Mouse (Mus musculus) stomach, embryonic 16.5 days (tissue): Measurements from ENCODE around the gene Zfc3h1. TPM values are rescaled to one million over a fixed set of nuclear protein-coding genes. Genes with fewer than 3 reads are reported as not detected.

ENCODE experiments used
- ATAC-seq: fragments of 200-750 bp; cut with Nextera tagmentation; 2 replicates; pipeline ENCODE4 v1.8.0; 2017; ENCODE audit warnings: moderate number of reproducible peaks, moderate TSS enrichment; ENCODE audit not compliant: insufficient read depth, low FRiP score
- H3K27ac ChIP-seq: fragments of 300-500 bp; sonication (generic); 2 replicates; pipeline ENCODE4 v1.5.1; 2014; ENCODE audit warnings: low read length
- H3K27me3 ChIP-seq: fragments of 300-500 bp; sonication (generic); 2 replicates; pipeline ENCODE4 v1.6.1; 2014; ENCODE audit warnings: low read length, control low read depth, mixed read lengths; ENCODE audit not compliant: control insufficient read depth, insufficient read depth
- H3K36me3 ChIP-seq: fragments of 300-500 bp; sonication (generic); 2 replicates; pipeline ENCODE4 v1.6.1; 2014; ENCODE audit warnings: low read length; ENCODE audit not compliant: control insufficient read depth, insufficient read depth
- H3K4me1 ChIP-seq: fragments of 300-500 bp; sonication (generic); 2 replicates; pipeline ENCODE4 v1.6.1; 2014; ENCODE audit warnings: low read length, control low read depth, mixed read lengths; ENCODE audit not compliant: control insufficient read depth, insufficient read depth
- H3K4me2 ChIP-seq: fragments of 300-500 bp; sonication (generic); 2 replicates; pipeline ENCODE4 v1.6.1; 2014; ENCODE audit warnings: low read depth, low read length, mixed read lengths
- H3K4me3 ChIP-seq: fragments of 300-500 bp; sonication (generic); replicated peaks from 2 replicates; pipeline ENCODE4 v1.5.1; 2014; ENCODE audit warnings: mild to moderate bottlenecking, low read length
- H3K9ac ChIP-seq: fragments of 300-500 bp; sonication (generic); 2 replicates; pipeline ENCODE4 v1.6.1; 2014; ENCODE audit warnings: low read length
- H3K9me3 ChIP-seq: fragments of 300-500 bp; sonication (generic); replicated peaks from 2 replicates; pipeline ENCODE4 v1.6.1; 2016; ENCODE audit warnings: low read length, control low read depth; ENCODE audit not compliant: control insufficient read depth
- WGBS: fragments of 180-500 bp; shearing (Covaris S2); extraction: QIAGEN DNeasy Blood & Tissue Kit; methylation state at CpG from one replicate; pipeline ENCODE4 v1.1.7; 2014; 5-methylcytosine and 5-hydroxymethylcytosine counted together
- polyA plus RNA-seq: library from polyadenylated mRNA; unstranded; fragments of >200 nt; fragmentation: Nextera tagmentation; extraction: Ambion mirVana; gene quantifications from 2 replicates; pipeline ENCODE4 v1.2.1, GENCODE M21; 2015

Zfc3h1 gene
- polyA plus RNA-seq, 1 experiment from 2014 or later, result 20.5 TPM

DNA sequence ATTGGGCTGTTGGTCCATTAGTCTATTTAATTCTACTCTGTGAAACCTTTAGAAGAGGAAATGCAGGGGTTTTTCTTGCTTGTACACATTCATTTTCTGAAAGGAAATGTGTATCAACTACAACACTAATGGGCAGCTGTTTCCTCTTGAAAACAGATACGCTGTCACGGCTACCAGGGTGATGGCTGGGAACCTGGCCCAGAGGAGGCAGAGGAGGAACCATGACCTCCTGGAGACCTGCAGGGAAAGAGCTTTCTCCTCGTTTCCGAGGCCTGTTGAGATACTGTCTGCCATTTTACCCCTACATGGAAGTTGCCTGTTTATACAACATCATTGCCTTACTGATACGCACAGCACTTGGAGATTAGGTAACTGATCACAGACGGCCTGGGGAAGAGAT, 81.0 kb downstream of the Zfc3h1 start:
- Histone ChIP-seq H3K4me2 (no peak overlapping the region), H3K36me3 (no peaks in the 10 kb centered on the region), H3K27me3 (no peaks in the 10 kb centered on the region), H3K9ac (no peak overlapping the region), H3K27ac (no peak overlapping the region), H3K4me1 (no peaks in the 10 kb centered on the region), H3K9me3 (no peaks in the 10 kb centered on the region), H3K4me3 (no peak overlapping the region)
- no peak for ATAC-seq
- 42% methylated on average over 6 of the region's 6 CpGs for WGBS

- 90% methylated on average over 8 of the region's 8 CpGs for WGBS
- no peak overlapping the region for H3K9ac ChIP-seq
- no peak overlapping the region for H3K27ac ChIP-seq
- H3K36me3 ChIP-seq, result no peaks in the 10 kb centered on the region
- H3K27me3 ChIP-seq, result no peaks in the 10 kb centered on the region
- H3K9me3 ChIP-seq, result no peaks in the 10 kb centered on the region
- H3K4me3 ChIP-seq, result no peak overlapping the region
- H3K4me2 ChIP-seq, result no peak overlapping the region
- H3K4me1 ChIP-seq, result no peaks in the 10 kb centered on the region
- no peak for ATAC-seq
Measured at GRCm38 (mm10) chr10:115467985-115468384, 83.2 kb downstream of the Zfc3h1 start.

- Histone ChIP-seq H3K4me1 (no peaks in the 10 kb centered on the region), H3K4me2 (no peak overlapping the region), H3K27ac (no peak overlapping the region), H3K9me3 (no peaks in the 10 kb centered on the region), H3K27me3 (no peaks in the 10 kb centered on the region), H3K36me3 (no peaks in the 10 kb centered on the region), H3K4me3 (no peak overlapping the region), H3K9ac (no peak overlapping the region)
- ATAC-seq, result no peak
- WGBS, result 65% methylated on average over 7 of the region's 7 CpGs
Measured at GRCm38 (mm10) chr10:115468632-115469031, 83.9 kb downstream of the Zfc3h1 start.

GRCm38 (mm10) chr10:115469040-115469439, 84.3 kb downstream of the Zfc3h1 start:
- ATAC-seq, result no peak
- H3K27me3 ChIP-seq, result no peaks in the 10 kb centered on the region
- H3K9ac ChIP-seq, result no peak overlapping the region
- no peak overlapping the region for H3K4me3 ChIP-seq
- no peak overlapping the region for H3K27ac ChIP-seq
- no peaks in the 10 kb centered on the region for H3K9me3 ChIP-seq
- WGBS, result 30% methylated on average over 7 of the region's 7 CpGs
- no peak overlapping the region for H3K4me2 ChIP-seq
- H3K36me3 ChIP-seq, result no peaks in the 10 kb centered on the region
- H3K4me1 ChIP-seq, result no peaks in the 10 kb centered on the region

GRCm38 (mm10) chr10:115470621-115471334, 86.0 kb downstream of the Zfc3h1 start:
- Histone ChIP-seq H3K27ac (no peak overlapping the region), H3K4me3 (peak overlapping the region; percentile 37), H3K27me3 (no peaks in the 10 kb centered on the region), H3K36me3 (no peaks in the 10 kb centered on the region), H3K9me3 (no peaks in the 10 kb centered on the region), H3K9ac (peak overlapping the region; percentile 54; the same call in 1 of the 2 replicates), H3K4me2 (peak overlapping the region; percentile 39), H3K4me1 (no peaks in the 10 kb centered on the region)
- ATAC-seq, result no peak
- WGBS, result 40% methylated on average over 17 of the region's 17 CpGs

- H3K9me3 ChIP-seq, result no peaks in the 10 kb centered on the region
- WGBS, result 78% methylated on average over 6 of the region's 6 CpGs
- H3K4me1 ChIP-seq, result 0 out of 2 replicates have a peak, but pooled peaks cover 3% of the 10 kb centered on the region
- H3K27me3 ChIP-seq, result no peaks in the 10 kb centered on the region
- H3K4me2 ChIP-seq, result no peak overlapping the region
- no peak overlapping the region for H3K9ac ChIP-seq
- H3K36me3 ChIP-seq, result no peaks in the 10 kb centered on the region
- H3K27ac ChIP-seq, result no peak overlapping the region
- ATAC-seq, result no peak
- no peak overlapping the region for H3K4me3 ChIP-seq
Measured at GRCm38 (mm10) chr10:115473213-115473961, 88.6 kb downstream of the Zfc3h1 start.

DNA sequence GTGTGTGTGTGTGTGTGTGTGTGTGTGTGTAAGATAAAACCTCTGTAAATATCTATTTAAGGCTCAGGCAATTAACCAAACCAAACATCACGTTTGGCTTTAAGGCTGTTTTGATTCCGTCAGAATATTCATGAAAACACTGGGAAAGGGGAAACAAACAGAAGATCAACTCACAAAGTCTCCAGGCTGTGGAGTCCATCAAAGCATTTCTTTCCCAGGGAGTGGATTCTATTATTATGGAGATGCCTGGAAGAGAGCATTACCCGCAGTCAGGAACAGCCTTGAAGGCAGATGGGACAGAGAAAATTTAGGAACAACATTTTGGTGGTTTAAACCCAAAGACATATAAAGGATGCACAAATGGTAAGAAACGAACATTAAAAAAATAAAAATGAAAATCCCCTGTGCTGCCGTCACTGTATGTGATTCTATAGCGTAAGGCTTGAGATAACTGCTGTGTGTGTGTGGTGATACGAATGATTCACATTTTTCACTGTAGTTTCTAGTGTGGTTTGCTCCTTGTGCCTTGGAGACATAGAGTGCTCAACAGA, 90.3 kb downstream of the Zfc3h1 start:
- WGBS, result 74% methylated on average over 7 of the region's 7 CpGs
- Histone ChIP-seq H3K27ac (no peak overlapping the region), H3K27me3 (no peaks in the 10 kb centered on the region), H3K9me3 (no peaks in the 10 kb centered on the region), H3K9ac (no peak overlapping the region), H3K4me3 (no peak overlapping the region), H3K4me2 (no peak overlapping the region), H3K36me3 (no peaks in the 10 kb centered on the region), H3K4me1 (0 out of 2 replicates have a peak, but pooled peaks cover 3% of the 10 kb centered on the region)
- ATAC-seq, result no peak

GRCm38 (mm10) chr10:115476506-115476905, 91.7 kb downstream of the Zfc3h1 start:
- H3K27me3 ChIP-seq, result no peaks in the 10 kb centered on the region
- H3K9ac ChIP-seq, result no peak overlapping the region
- H3K4me2 ChIP-seq, result no peak overlapping the region
- H3K36me3 ChIP-seq, result no peaks in the 10 kb centered on the region
- 0 out of 2 replicates have a peak, but pooled peaks cover 3% of the 10 kb centered on the region for H3K4me1 ChIP-seq
- peak; percentile 37; the same call in 1 of the 2 replicates for ATAC-seq
- 90% methylated on average over 9 of the region's 9 CpGs for WGBS
- H3K4me3 ChIP-seq, result no peak overlapping the region
- H3K9me3 ChIP-seq, result no peaks in the 10 kb centered on the region
- no peak overlapping the region for H3K27ac ChIP-seq
